Mouse (Mus musculus) c-Kit-negative CD71-positive TER-119-positive erythroid progenitor cells, embryonic 14.5 days (primary cell): ENCODE data around the gene 0610009B22Rik.
"Not testable (repeated sequence)": the region's sequence is repeated elsewhere in the genome, so short reads cannot be mapped to it uniquely, and the experiment has no call there.

Experiments
- DNase-seq: peaks from one replicate; pipeline ENCODE4 v3.0.0-alpha.2; 2013; ENCODE audit warnings: low read depth, low spot score

Gene 0610009B22Rik

DNA sequence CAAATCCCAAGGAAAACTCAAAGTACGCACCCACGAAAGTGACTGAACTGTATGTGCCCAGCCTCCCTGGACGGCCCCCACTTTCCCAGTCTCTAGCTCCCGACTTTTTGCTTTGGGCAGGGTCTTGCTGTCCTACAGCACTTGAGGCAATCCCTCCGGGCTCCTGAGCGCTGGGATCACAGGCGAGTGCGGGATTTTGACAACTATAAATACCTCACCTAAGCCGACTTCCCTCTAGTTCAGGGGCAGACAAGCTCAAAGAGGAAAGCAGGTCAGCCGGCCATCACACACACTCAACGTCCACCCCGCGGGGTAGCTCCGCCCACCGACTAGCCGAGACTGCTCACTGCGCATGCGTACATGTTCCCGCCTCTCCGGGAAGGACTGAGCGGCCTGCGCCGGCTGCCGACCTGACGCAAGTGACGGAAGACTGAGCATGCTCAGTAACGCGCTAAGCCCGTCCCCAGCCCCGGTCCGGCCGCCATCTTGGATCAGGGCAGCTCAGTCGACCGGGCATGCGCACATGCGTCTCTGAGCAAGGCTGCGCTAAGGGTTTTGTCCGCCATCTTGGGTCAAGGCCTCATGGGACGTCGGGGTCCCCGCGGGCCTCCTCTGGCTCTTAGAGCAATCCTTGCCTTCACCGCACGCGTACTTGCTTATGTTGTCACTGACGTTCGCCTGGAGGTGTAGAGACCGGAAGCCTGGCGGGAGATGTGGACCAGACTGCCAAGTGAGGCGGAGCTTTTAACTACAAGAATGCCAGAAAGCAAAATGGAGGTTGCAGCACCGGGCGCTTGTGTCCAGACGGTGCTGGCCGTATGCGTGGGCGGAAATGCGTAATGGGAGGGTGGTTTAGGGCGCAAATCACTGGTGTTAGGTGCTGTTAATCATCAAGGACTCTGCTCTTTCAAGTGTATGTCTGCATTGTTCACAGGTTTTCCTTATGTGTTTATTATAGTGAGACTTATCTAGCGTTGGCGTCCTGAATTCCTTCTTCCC, at the start of gene 0610009B22Rik:
Gene 0610009B22Rik, minus strand, starts transcription at position 545 of the 999 bp plus-strand sequence.
- peak; percentile 100 for DNase-seq

DNA sequence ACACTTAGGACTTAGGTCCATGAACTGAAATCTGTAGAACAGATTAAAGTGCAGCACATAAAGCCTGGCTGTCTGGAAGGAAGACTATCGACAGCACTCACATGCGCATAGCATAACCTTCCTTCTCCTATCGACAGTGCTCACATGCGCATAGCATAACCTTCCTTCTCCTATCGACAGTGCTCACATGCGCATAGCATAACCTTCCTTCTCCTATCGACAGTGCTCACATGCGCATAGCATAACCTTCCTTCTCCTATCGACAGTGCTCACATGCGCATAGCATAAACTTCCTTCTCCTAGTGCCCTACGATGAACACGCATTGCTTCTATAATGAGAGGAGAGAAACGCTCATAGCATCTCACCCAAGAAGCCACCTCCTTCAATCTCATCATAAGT, 45.5 kb upstream of the 0610009B22Rik start:
- not testable (repeated sequence) for DNase-seq

DNA sequence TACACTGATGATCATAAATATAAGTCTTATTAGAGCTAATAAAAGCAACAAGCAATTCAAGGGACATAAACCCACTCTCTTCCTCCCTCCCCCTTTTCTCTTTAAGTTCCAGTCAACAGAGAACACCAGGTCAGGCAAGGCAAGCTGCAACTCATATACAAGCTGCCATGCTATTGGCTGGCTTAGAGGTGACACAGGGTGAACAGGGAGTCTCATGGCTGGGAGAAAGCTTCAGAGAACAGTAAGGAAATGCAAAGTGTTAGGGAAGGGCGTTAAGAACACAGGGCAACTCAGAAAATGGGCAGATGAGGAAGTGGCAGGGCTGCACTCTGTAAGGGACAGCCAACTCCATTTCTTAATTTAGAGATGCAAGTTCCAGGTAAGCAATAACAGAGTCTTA, 44.2 kb upstream of the 0610009B22Rik start:
- DNase-seq, result no peak

DNA sequence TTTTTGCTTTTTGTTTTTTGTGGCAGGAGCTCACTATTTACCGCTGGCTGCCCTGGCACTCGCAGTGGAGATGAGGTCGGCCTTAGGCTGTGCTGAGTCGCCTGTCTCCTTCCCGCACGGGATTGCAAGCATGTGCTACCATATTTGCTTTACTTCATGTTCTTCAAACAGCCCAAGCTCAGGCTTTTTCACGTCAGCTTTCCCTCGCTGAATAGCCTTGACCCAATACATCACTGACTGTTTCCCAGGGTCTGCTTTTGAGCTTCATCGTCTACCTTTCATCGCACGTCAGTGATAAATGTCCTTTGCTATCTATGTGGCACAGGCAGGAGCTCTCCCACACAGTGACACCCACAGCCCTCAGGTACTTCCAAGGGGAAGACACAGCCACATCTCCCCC, 32.4 kb upstream of the 0610009B22Rik start:
- DNase-seq, result no peak

DNA sequence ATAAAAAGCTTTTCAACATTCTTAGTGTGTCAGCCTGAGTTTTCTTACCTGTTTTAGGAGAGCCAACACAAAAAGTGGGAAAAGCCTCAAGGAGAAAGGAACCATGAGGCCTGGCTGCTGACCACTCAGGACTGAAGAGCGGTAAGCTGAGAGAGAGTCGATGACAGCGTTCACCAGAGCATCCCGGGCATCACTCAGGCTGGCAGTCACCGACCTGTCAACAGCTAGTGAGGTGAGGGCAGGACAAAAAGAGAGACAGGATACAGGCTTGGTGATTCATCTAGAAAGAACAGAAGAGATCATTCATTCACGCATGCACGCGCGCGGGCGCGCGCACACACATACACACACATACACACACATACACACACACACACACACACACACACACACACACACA, 18.4 kb upstream of the 0610009B22Rik start:
- no peak for DNase-seq

DNA sequence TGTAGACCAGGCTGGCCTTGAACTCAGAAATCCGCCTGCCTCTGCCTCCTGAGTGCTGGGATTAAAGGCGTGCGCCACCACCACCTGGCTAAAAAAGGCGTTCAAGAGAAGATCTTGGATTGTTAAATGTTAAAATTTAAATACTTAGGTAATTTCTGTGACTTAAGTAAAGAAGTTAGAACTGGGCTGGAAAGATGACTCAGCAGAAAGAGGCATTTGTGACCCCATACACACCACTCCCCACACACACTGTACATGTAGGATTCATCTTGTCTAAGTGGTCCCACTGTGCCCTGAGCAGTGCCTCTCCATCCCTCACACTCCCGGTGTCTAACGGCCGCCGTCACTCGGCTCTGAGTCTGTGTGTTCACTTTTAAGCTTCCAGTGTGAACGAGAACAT, 17.8 kb upstream of the 0610009B22Rik start:
- no peak for DNase-seq

DNA sequence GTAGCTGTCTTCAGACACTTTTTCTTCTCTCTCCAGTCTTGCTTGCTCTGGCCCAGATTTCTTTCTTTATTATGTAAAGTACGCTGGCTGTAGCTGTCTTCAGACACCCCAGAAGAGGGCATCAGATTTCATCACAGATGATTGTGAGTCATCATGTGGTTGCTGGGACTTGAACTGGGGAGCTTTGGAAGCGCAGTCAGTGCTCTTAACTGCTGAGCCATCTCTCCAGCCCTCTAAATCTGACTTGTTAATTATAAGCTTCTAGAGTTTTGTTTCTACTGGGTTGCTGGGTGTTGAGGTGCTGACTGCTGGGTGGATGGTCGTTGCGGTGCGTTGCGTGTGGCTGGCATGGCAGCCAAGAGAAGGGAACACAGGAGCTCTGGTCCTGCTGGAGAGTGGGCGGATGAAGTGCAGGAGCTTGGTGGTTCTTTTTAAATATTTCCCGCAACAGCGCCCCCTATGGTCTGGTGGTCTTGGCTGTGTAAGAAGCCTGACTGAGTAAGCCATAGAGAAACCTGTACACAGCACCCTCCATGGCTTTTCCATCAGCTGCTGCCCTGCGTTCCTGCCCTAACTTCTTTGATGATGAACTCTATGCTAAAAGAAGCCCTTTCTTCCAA, 14.8 kb upstream of the 0610009B22Rik start:
- DNase-seq, result peak; percentile 20

DNA sequence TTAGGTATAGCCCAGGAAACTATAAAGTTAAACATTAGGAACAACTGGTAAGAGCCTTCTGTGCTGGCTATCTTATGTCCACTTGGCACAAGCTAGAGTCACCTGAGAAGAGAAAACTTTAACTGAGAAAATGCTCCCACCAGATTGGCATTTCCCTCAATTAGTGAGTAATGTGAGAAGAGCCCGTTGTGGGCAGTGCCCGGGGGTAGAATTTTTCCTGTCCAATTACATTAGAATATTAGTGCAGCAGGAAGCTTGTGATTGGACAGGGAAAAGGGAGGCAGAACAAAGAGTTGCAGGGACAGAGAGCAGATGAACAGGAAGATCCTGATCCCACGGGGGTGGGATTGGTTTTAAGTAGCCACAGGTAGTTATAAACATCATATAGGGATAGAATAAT, 14.2 kb upstream of the 0610009B22Rik start:
- DNase-seq, result no peak

DNA sequence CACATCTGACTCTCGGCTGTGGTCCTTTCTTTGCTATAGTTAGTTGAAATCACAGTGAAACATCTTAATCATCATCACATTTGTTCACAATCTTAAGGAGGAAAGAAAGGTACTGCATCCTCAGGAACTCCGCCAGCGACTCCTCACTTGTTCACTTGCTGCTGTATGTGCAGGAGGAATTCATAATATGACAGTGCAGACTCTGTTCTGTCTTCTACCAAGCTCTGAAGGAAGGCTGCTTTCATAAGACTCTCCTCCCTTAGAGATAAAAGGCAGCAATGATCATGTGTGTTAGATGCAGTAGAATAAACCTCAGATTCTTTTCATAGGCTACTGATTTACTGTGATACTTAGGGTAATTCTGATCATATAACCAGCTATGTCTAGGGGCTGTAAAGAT, 6.3 kb upstream of the 0610009B22Rik start:
- DNase-seq, result no peak

DNA sequence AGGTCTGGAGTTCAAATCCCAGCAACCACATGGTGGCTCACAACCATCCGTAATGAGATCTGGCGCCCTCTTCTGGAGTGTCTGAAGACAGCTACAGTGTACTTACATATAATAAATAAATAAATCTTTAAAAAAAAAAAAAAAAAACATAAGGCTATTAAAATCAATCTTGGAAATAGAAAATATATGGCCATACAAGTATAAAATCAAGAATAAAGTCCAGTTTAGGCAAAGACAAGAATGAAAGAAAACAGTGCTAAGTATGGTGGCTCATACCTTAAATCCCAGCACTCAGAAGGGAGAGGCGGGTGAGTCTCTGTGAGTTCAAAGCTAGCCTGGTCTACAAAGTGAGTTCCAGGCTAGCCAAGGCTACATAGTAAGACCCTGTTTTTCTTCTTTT, 1.9 kb upstream of the 0610009B22Rik start:
- DNase-seq, result not testable (repeated sequence)

DNA sequence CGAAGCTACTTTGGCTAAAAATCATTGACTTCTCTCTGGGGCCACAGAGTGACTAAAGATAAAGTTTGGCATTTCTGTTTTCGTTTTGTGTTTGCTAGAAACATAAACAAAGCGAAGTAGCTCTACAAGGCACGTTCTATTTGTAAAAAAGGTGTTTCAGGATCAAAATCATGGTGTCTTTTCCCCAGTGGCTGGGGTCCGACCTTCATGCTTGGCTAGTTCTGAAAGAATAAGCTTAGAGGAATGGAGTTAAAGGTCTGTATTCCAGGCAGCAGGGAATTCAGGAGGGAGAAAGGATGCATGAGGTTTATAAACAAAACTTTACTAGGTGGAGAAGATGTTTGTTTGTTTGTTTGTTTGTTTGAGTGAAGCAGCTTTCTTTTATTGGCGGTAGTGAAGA, 669 bp upstream of the 0610009B22Rik start:
- no peak for DNase-seq

DNA sequence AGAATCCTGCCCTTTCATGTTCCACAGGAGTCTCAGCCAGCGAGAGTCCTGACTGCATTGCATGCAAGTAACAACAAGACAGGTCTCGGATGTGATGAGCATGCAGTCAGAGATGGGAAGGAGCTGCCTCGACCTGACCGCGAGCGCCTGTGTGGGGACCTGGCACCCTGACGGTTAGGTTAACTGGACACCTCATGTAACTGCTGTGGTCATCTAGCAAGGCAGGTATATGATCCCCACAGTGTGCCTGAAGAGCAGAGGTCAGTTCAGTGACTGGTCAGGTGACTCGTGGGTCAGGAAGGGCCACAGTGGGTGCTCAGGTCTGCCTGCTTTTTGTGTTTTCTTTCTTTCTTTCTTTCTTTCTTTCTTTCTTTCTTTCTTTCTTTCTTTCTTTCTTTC, 6.7 kb downstream of the 0610009B22Rik start:
- no peak for DNase-seq

DNA sequence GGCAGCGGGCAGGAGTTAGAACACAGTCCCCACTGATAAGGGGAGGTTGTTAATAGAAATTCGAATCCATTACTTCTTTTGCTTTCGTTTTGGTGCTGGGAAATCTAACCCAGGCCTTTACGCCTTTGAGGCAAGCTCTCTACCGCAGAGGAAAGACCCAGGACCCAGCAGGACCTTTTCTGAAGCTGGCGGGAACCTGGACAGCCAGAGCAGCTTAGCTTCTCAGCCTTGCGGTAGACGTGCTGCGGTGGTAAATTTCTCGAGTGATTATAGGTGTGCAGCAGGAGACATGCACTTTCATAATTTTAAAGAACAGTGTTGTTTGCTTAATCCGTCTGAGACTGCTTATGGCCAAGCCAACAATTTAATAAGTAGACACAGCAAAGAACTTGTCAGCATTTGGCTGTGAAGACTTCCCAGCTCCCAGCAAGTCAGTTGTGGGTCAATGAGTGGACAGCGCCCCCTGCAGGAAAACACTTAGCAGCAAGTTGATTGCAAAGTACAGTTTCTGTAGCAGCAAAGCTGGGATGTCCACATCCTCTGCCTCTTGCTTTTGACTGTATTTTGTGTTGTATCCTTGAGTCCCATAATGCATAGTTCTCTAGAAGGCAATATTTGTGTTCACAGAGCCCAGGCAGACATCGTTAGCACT, 7.2 kb downstream of the 0610009B22Rik start:
- DNase-seq, result peak; percentile 56

DNA sequence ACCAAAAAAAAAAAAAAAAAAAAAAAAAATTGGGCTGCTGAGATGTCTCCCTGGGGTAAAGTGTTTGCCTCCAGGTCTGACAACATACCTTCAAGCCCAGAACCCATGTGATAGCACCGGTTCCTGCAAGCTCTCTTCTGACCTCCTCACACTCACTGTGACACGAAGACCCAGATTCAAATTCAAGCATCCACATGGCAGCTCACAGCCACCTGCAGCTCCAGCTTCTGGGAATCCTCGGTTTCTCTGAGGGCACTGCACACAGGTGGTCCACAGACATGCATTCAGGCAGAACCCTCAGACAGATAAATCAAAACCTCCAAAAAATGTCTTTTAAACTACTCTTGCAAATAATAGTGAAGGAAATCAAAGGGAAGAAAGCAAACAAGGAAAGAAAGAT, 9.2 kb downstream of the 0610009B22Rik start:
- no peak for DNase-seq

DNA sequence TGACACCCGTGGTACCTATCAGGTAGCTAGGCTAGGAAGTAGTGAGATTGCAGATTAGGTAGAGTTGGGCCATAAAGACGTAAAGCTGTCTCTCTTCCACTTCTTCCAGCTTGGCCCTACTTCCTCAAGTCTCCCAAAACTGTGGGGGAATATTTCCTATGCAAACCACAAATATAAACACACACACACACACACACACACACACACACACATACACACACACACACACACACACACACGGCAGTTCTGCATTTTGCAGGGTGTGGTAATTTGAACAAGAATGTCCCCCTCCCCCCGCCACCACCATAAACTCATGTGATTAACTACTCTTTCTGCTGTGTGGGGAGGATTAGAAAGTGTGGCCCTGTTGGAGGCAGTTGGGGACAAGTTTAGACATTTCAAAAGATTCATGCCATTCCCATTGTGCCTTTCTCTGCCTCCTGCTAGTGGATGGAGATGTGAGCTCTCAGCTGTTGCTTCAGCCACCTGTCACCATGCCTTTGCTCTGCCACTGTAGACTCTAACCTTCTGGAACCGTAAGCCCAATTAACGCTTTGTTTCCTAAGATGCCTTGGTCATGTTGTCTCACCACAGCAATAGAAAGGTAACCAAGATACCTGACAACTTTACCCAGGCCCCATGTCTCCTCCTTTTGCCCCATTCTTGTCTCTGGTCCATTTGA, 10.8 kb downstream of the 0610009B22Rik start:
- no peak for DNase-seq

DNA sequence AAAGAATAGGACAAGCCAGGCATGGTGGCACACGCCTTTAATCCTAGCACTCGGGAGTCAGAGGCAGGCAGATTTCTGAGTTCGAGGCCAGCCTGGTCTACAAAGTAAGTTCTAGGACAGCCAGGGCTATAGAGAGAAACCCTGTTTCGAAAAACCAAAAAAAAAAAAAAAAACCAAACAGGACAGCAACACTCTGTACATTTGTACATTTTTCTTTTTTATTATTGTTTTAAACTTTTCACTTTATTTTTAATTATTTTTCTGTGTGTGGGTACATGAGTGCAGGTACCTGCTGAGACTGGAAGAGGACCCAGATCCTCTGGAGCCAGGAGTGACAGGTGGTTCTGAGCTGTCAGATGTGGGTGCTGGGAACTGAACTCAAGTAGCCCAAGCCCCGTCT, 13.3 kb downstream of the 0610009B22Rik start:
- no peak for DNase-seq

DNA sequence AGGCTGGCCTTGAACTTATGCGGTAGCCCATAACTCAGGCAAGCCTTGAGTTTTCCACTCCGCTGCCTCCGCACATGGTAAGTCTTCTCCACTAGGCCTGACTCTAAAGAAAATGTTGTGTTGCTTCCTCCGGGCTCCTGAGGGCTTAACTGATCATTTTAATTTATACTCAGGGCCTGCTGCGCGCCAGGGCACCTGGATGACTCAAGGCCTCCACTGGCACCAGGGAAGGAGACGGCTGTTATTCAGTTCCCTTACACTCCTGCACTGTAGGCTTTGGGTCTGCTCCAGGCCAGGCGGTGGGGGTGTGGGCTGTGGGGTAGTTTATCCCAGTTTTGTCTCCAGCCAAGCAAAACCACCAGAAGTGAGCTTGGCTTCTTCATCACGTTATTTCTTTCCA, 15.4 kb downstream of the 0610009B22Rik start:
- DNase-seq, result no peak

DNA sequence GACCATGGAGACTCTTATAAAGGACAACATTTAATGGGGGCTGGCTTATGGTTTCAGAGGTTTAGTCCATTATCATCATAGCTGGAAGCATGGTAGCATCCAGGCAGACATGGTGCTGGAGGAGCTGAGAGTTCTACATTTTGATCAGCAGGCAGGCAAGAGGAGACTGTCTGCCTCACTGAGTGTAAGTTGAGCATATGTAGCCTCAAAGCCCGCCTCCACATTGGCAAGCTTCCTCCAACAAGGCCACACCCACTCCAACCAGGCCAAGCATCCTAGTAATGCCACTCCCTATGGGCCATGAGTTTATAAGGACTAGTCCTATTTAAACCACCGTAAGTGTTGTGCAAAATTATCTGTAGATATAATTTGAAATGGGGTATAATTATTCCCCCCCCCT, 17.3 kb downstream of the 0610009B22Rik start:
- DNase-seq, result no peak

DNA sequence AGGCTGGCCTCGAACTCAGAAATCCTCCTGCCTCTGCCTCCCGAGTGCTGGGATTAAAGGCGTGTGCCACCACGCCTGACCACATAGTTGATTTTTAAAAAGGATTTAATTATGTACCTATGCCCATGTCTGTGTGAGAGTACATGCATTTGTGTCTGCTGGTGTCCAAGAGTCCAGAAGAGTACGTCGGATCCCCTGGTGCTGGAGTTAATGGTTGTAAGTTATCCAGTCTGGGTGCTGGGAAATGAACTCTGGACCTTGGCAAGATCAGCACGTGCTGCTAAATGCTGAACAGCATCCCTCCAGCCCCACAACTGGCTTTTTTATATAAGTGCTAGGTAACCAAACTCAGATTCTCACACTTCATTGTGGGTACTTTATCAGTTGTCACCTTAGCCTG, 17.8 kb downstream of the 0610009B22Rik start:
- no peak for DNase-seq

DNA sequence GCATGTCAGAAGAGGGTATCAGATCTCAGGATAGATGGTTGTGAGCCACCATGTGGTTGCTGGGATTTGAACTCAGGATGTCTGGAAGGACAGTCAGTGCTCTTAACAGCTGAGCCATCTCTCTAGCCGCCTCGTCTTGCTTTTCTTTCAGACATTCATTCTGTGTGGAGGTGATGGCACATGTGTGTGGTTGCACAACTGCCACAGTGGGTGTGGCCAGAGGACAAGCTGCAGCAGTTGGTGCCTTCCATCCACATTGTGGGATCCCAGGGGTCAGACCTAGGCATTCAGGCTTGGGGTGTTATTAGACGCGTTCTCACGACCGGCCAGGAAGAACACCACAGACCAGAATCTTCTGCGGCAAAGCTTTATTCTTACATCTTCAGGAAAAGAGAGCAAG, 23.9 kb downstream of the 0610009B22Rik start:
- not testable (repeated sequence) for DNase-seq

DNA sequence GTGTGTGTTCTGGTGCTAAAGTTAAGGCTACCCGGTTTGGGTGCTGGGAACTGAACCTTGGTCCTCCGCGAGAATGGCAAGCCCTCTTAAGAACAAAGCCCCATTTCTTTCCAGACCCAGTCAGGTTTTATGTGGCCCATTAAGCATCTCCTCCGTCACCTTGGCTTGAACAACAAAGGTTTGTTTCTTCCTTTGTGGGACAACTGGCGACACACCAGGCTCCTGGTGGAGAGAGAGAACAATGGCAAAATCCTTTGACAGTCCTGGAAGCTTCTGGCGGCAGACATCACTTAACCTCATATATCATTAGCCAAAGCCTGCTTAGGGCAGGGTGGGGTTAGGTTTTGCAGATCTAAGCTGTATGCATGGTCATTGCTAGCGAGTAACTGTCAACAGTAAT, 26.0 kb downstream of the 0610009B22Rik start:
- DNase-seq, result no peak

DNA sequence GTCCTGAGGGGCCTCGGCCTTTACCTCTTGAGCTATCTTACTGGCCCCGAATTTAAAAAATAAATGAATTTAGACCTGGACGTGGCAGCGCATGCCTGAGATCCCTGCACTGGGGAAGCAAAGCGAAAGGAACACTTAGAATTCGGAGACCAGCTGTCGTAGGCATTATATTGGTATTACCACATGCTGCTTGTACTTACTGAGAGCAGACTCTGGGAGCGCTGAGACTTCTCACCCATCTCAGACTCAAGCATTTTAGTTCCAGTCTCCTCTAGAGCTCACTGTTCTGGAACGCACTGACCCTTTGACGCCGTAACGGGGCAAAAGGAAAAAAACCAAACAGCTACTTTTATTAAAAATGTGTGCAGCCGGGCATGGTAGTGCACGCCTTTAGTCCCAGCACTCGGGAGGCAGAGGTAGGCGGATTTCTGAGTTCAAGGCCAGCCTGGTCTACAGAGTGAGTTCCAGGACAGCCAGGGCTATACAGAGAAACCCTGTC, 26.8 kb downstream of the 0610009B22Rik start:
- DNase-seq, result no peak
